ENCODE assay signal across 35 mouse cellular contexts in genomic region chr9:22230061-22230460, GRCm38 (mm10). TPM values are rescaled to one million over a fixed set of nuclear protein-coding genes. Genes with fewer than 3 reads are reported as not detected.
"Had no signal": no experiment of that assay in that cellular context is flagged by ENCODE, and none has a peak within 500 bp of the region (broad histone marks: within the 10 kb centered on the region; RNA-seq: fewer than 3 reads in every experiment).

No protein-coding gene starts in this region.

- H3K4me3 ChIP-seq: left cerebral cortex, adult 2 months; limb, embryonic 10.5 days; limb, embryonic 12.5 days; limb, embryonic 13.5 days; limb, embryonic 15.5 days; liver, embryonic 12.5 days; liver, embryonic 13.5 days; liver, embryonic 15.5 days; lung, embryonic 15.5 days; megakaryocyte, embryonic 14.5 days; midbrain, embryonic 10.5 days; midbrain, embryonic 12.5 days; midbrain, embryonic 13.5 days; midbrain, embryonic 15.5 days; myocyte; neural tube, embryonic 12.5 days had no signal

- H3K4me1 ChIP-seq: limb, embryonic 12.5 days; limb, embryonic 15.5 days had no signal

- H3K27me3 ChIP-seq: limb, embryonic 12.5 days; limb, embryonic 13.5 days; limb, embryonic 15.5 days; liver, embryonic 12.5 days; liver, embryonic 13.5 days; liver, embryonic 15.5 days; lung, embryonic 15.5 days; megakaryocyte, embryonic 14.5 days; midbrain, embryonic 12.5 days; midbrain, embryonic 13.5 days; midbrain, embryonic 15.5 days; neural tube, embryonic 12.5 days had no signal

- ATAC-seq: liver, embryonic 12.5 days; liver, postnatal 0 days; lung, postnatal 0 days; midbrain, embryonic 13.5 days; midbrain, embryonic 15.5 days; midbrain, embryonic 16.5 days had no signal

- H3K27ac ChIP-seq: left cerebral cortex, adult 2 months; limb, embryonic 10.5 days; limb, embryonic 12.5 days; limb, embryonic 13.5 days; limb, embryonic 15.5 days; liver, embryonic 12.5 days; liver, embryonic 13.5 days; liver, embryonic 14.5 days; liver, embryonic 15.5 days; macrophage; midbrain, embryonic 10.5 days; midbrain, embryonic 12.5 days; midbrain, embryonic 13.5 days; midbrain, embryonic 15.5 days; neural tube, embryonic 12.5 days had no signal

- H3K9me3 ChIP-seq: limb, embryonic 10.5 days; limb, embryonic 12.5 days; limb, embryonic 13.5 days; limb, embryonic 15.5 days; liver, embryonic 12.5 days; liver, embryonic 13.5 days; liver, embryonic 15.5 days; lung, embryonic 15.5 days; midbrain, embryonic 10.5 days; midbrain, embryonic 12.5 days; midbrain, embryonic 13.5 days; midbrain, embryonic 15.5 days; neural tube, embryonic 12.5 days had no signal

- DNase-seq: left cerebral cortex, postnatal 4 days; liver, embryonic 13.5 days; liver, postnatal 0 days; lung, adult 18-20 months; lung, adult 2 months; lung, postnatal 10 days; lung, postnatal 14 days; lung, postnatal 4 days had no signal

- H3K9ac ChIP-seq: limb, embryonic 12.5 days; limb, embryonic 13.5 days; limb, embryonic 15.5 days; liver, embryonic 12.5 days; liver, embryonic 13.5 days; liver, embryonic 14.5 days; liver, embryonic 15.5 days; liver, postnatal 0 days; lung, embryonic 14.5 days; lung, embryonic 15.5 days; midbrain, embryonic 12.5 days; midbrain, embryonic 13.5 days; midbrain, embryonic 15.5 days; neural tube, embryonic 12.5 days had no signal

- H3K36me3 ChIP-seq: midbrain, embryonic 15.5 days had no signal

RNA-seq across cellular contexts. Expression of gene Zfp872, which starts 42.2 kb away (rescaled TPM):
- total RNA-seq: left cerebral cortex, adult 2 months; left cerebral cortex, postnatal 25 days; left cerebral cortex, postnatal 36 days; megakaryocyte progenitor cell, adult 5-6 weeks; megakaryocyte, adult 5-6 weeks; megakaryocyte-erythroid progenitor cell, adult 5-6 weeks; monocyte, adult 5-6 weeks had no signal
- polyA plus RNA-seq: limb, embryonic 11.5 days; liver, embryonic 13.5 days; liver, embryonic 14.5 days; macrophage; myocyte had no signal
